8 mouse cellular contexts compared by ENCODE assay signal in genomic region chr16:21818132-21818531, GRCm38 (mm10). TPM values are rescaled to one million over a fixed set of nuclear protein-coding genes. Genes with fewer than 3 reads are reported as not detected.
DNase-seq lines count a peak whose midpoint lies in the region; ATAC-seq and TF ChIP-seq lines count a peak whose summit lies in the region.
"Had no signal": no experiment of that assay in that cellular context is flagged by ENCODE, and none has a peak within 500 bp of the region (broad histone marks: within the 10 kb centered on the region; RNA-seq: fewer than 3 reads in every experiment).

No protein-coding gene starts in this region.

- H3K27ac ChIP-seq in CH12.LX (ENCODE audit: insufficient read depth, low read depth), result no peak overlapping the region
- no peak overlapping the region for H3K27ac ChIP-seq in lung, embryonic 16.5 days (ENCODE audit: low read length)
- no peak overlapping the region for H3K27ac ChIP-seq in forebrain, embryonic 15.5 days (replicated peaks)
- H3K27ac ChIP-seq: embryonic facial prominence, embryonic 12.5 days had no signal

- in situ Hi-C loops in CH12.LX (cut with MboI; ENCODE audit: low pct_ligation_motif_present, low pct_unique_long_range_greater_than_20kb, low sequenced_read_pairs), result no loop called here

- DNase-seq in CH12.LX (ENCODE audit: extremely low read depth), result peak; percentile 77
- DNase-seq in adrenal gland, adult 18-20 months (ENCODE audit: low spot score in 2 of 2), result peak; percentile 45 to 55
- peak; percentile 55 for DNase-seq in kidney, adult 11 months
- DNase-seq in frontal cortex, postnatal 10 days (ENCODE audit: low spot score in 2 of 2), result no peak
- DNase-seq in left cerebral cortex, adult 18-20 months (ENCODE audit: low spot score in 2 of 2), result no peak

- no peaks in the 10 kb centered on the region for H3K79me2 ChIP-seq in CH12.LX (replicated peaks; ENCODE audit: control insufficient read depth, extremely low read depth, insufficient read depth, poor library complexity, severe bottlenecking)

- ATAC-seq in lung, embryonic 16.5 days (ENCODE audit: low read depth), result peak; percentile 28; the same call in 1 of the 2 replicates
- ATAC-seq in forebrain, embryonic 15.5 days (replicated peaks), result no peak

- WGBS in lung, embryonic 16.5 days, result 37% methylated on average over 9 of the region's 9 CpGs
- WGBS in forebrain, embryonic 15.5 days, result 45% methylated on average over 9 of the region's 9 CpGs

- TF ChIP-seq RAD21 in CH12.LX (IDR thresholded peaks at IDR 0.05; ENCODE audit: low read depth, low read length), result no peak

- no peak for TF ChIP-seq POLR2A in CH12.LX (IDR thresholded peaks at IDR 0.05; ENCODE audit: low read depth, low read length)

- H3K4me3 ChIP-seq in CH12.LX (replicated peaks in 1 of 3; ENCODE audit: low read depth in 2 of 3, low read length in 2 of 3, poor library complexity in 1 of 3), result no peak overlapping the region
- no peak overlapping the region for H3K4me3 ChIP-seq in lung, embryonic 16.5 days (ENCODE audit: low read length)
- no peak overlapping the region for H3K4me3 ChIP-seq in forebrain, embryonic 15.5 days
- H3K4me3 ChIP-seq: embryonic facial prominence, embryonic 12.5 days had no signal

- H3K9me3 ChIP-seq in CH12.LX (replicated peaks; ENCODE audit: low read length), result no peaks in the 10 kb centered on the region
- no peaks in the 10 kb centered on the region for H3K9me3 ChIP-seq in lung, embryonic 16.5 days (ENCODE audit: control insufficient read depth, low read length)
- no peaks in the 10 kb centered on the region for H3K9me3 ChIP-seq in forebrain, embryonic 15.5 days
- H3K9me3 ChIP-seq: embryonic facial prominence, embryonic 12.5 days had no signal

- TF ChIP-seq EP300 in CH12.LX (IDR thresholded peaks at IDR 0.05; ENCODE audit: low read length), result no peak

- no peaks in the 10 kb centered on the region for H3K27me3 ChIP-seq in CH12.LX (replicated peaks)
- H3K27me3 ChIP-seq in lung, embryonic 16.5 days (ENCODE audit: control insufficient read depth, insufficient read depth, low read depth, low read length), result no peaks in the 10 kb centered on the region
- H3K27me3 ChIP-seq in forebrain, embryonic 15.5 days, result no peaks in the 10 kb centered on the region
- H3K27me3 ChIP-seq: embryonic facial prominence, embryonic 12.5 days had no signal

- TF ChIP-seq CTCF in CH12.LX (conservative IDR thresholded peaks at IDR 0.05 in 1 of 2, IDR thresholded peaks at IDR 0.05 in 1 of 2; ENCODE audit: low read depth in 2 of 2, low read length in 2 of 2), result no peak

- H3K4me1 ChIP-seq in CH12.LX (ENCODE audit: control insufficient read depth in 1 of 2, insufficient read depth in 2 of 2), result peaks cover 11 to 43% of the 10 kb centered on the region in 2 experiments
- peaks cover 2% of the 10 kb centered on the region; the same call in 1 of the 2 replicates for H3K4me1 ChIP-seq in lung, embryonic 16.5 days (replicated peaks; ENCODE audit: control insufficient read depth, insufficient read depth, low read length)
- no peaks in the 10 kb centered on the region for H3K4me1 ChIP-seq in forebrain, embryonic 15.5 days
- H3K4me1 ChIP-seq: embryonic facial prominence, embryonic 12.5 days had no signal

- peaks cover 0 to 2% of the 10 kb centered on the region in 2 experiments for H3K36me3 ChIP-seq in CH12.LX (replicated peaks in 1 of 2; ENCODE audit: control insufficient read depth in 1 of 2, insufficient read depth in 1 of 2, low read length in 1 of 2)
- H3K36me3 ChIP-seq in lung, embryonic 16.5 days (ENCODE audit: control insufficient read depth, insufficient read depth, low read length), result no peaks in the 10 kb centered on the region
- no peaks in the 10 kb centered on the region for H3K36me3 ChIP-seq in forebrain, embryonic 15.5 days
- H3K36me3 ChIP-seq: embryonic facial prominence, embryonic 12.5 days had no signal

- H3K9ac ChIP-seq in CH12.LX (ENCODE audit: insufficient read depth, low read depth), result no peak overlapping the region
- no peak overlapping the region for H3K9ac ChIP-seq in lung, embryonic 16.5 days (ENCODE audit: low read length)
- no peak overlapping the region for H3K9ac ChIP-seq in forebrain, embryonic 15.5 days (replicated peaks)
- H3K9ac ChIP-seq: embryonic facial prominence, embryonic 12.5 days had no signal

- dilution Hi-C loops in CH12.LX (cut with MboI; ENCODE audit: extremely low pct_ligation_motif_present, extremely low pct_unique_long_range_greater_than_20kb, low sequenced_read_pairs), result no loop called here

- peak overlapping the region; percentile 12; the same call in 1 of the 2 replicates for H3K4me2 ChIP-seq in CH12.LX (ENCODE audit: insufficient read depth, low read depth, poor library complexity, severe bottlenecking)
- H3K4me2 ChIP-seq in lung, embryonic 16.5 days (ENCODE audit: low read depth, low read length), result peak overlapping the region; percentile 22; the same call in 1 of the 2 replicates
- no peak overlapping the region for H3K4me2 ChIP-seq in forebrain, embryonic 15.5 days (replicated peaks)
- H3K4me2 ChIP-seq: embryonic facial prominence, embryonic 12.5 days had no signal

TF ChIP-seq in CH12.LX, 34 proteins besides CTCF, POLR2A, EP300 and RAD21:
- TF ChIP-seq ZNF384 (IDR thresholded peaks at IDR 0.05; ENCODE audit: low read depth, low read length) (no peak), GABPA (IDR thresholded peaks at IDR 0.05; ENCODE audit: insufficient replicate concordance, low read depth, low read length) (no peak), MAFK (IDR thresholded peaks at IDR 0.05; ENCODE audit: insufficient replicate concordance, low read length) (no peak), MAZ (IDR thresholded peaks at IDR 0.05; ENCODE audit: low read depth, low read length) (no peak), MXI1 (IDR thresholded peaks at IDR 0.05; ENCODE audit: low read depth, low read length) (no peak), ZKSCAN1 (IDR thresholded peaks at IDR 0.05; ENCODE audit: borderline replicate concordance, low read depth, low read length) (no peak)

RNA-seq across cellular contexts. Expression of gene Map3k13, which starts 24.0 kb away (rescaled TPM):
- total RNA-seq in CH12.LX (2012; rRNA removed) (0.42 and 0.89 TPM in 2 replicates), CH12.LX (2014; rRNA removed) (0.20 and 0.32 TPM in 2 replicates)
- 1.3 TPM in 2 replicates for polyA plus RNA-seq in CH12.LX (2012; ENCODE audit: insufficient read length, low read depth)
- total RNA-seq in adrenal gland, adult 18-20 months (2021), result under 1 TPM; 0.70 to 0.77 TPM
- 0.44 and 0.47 TPM in 2 replicates for polyA plus RNA-seq in lung, embryonic 16.5 days (2015; fragmentation: Nextera tagmentation; extraction: Ambion mirVana)
- polyA plus RNA-seq in forebrain, embryonic 15.5 days (2015; fragmentation: Nextera tagmentation; extraction: Ambion mirVana), result 5.7 and 5.8 TPM in 2 replicates
- total RNA-seq in left cerebral cortex, adult 18-20 months (2021), result 10 to 100 TPM; 17.0 to 17.6 TPM

RNA-seq across cellular contexts. Expression of gene Ehhadh, which starts 30.5 kb away (rescaled TPM):
- total RNA-seq in CH12.LX (2012; rRNA removed), result 2.9 TPM in 2 replicates
- 0.47 and 0.93 TPM in 2 replicates for total RNA-seq in CH12.LX (2014; rRNA removed)
- polyA plus RNA-seq in CH12.LX (2012; ENCODE audit: insufficient read length, low read depth), result 0.86 and 1.1 TPM in 2 replicates
- total RNA-seq in adrenal gland, adult 18-20 months (2021), result 10 to 100 TPM; 31.4 to 36.6 TPM
- polyA plus RNA-seq in lung, embryonic 16.5 days (2015; fragmentation: Nextera tagmentation; extraction: Ambion mirVana), result 2.4 and 2.6 TPM in 2 replicates
- polyA plus RNA-seq in forebrain, embryonic 15.5 days (2015; fragmentation: Nextera tagmentation; extraction: Ambion mirVana), result 0.51 and 0.85 TPM in 2 replicates
- 1 to 10 TPM; 1.3 to 2.4 TPM for total RNA-seq in left cerebral cortex, adult 18-20 months (2021)

Comparison
In these comparisons a context has a peak if more than half of its experiments do, and no peak if none do; other contexts are left out.
1. DNase-seq: peak in CH12.LX (single experiment), adrenal gland, adult 18-20 months (2 of 2) and kidney, adult 11 months (single experiment); none in frontal cortex, postnatal 10 days (0 of 2) and left cerebral cortex, adult 18-20 months (0 of 2).
2. RNA of gene Map3k13, which starts 24.0 kb away (total RNA-seq): 17.0 to 17.6 TPM in left cerebral cortex, adult 18-20 months; 0.20 to 0.89 TPM in CH12.LX and 0.70 to 0.77 TPM in adrenal gland, adult 18-20 months; every median in the first group is over 4 times any median in the second.
3. RNA of gene Ehhadh, which starts 30.5 kb away (total RNA-seq): 31.4 to 36.6 TPM in adrenal gland, adult 18-20 months; 0.47 to 2.9 TPM in CH12.LX and 1.3 to 2.4 TPM in left cerebral cortex, adult 18-20 months; every median in the first group is over 4 times any median in the second.